Mouse (Mus musculus): ENCODE data around the gene Dnajc12. TPM values are rescaled to one million over a fixed set of nuclear protein-coding genes. Genes with fewer than 3 reads are reported as not detected.

The Dnajc12 gene
- total and polyA plus RNA-seq, 3 experiments, result 0.83 to 3.7 (median 1.5) TPM

DNA sequence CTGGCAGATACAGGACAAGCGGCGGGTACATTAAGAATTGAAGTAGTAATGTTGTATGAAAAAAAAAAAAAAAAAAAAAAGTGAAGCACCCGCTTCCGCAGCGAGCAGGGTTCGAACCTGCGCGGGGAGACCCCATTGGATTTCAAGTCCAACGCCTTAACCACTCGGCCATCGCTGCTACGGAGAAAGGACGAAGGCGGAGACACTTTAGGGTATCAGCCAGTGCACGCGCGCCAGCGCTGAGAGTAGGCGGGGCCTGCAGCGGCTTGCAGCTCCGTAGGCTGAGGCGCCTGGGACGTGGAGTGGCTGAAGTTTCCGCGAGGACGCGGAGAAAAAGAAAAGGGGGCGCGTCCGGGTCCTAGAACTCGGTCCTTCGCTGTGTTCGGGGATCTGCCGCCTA is 47.1 kb downstream of the Dnajc12 start (continued):
- TF ChIP-seq NRF1 (IDR thresholded peaks at IDR 0.05; ENCODE audit: low read depth, low read length) (peak; percentile 69), UBTF (IDR thresholded peaks at IDR 0.05; ENCODE audit: low read depth, low read length) (0 out of 2 replicates have a peak, but pooled peaks have one; percentile 23), ZC3H11A (IDR thresholded peaks at IDR 0.05; ENCODE audit: low read depth, low read length) (no peak), JUN (IDR thresholded peaks at IDR 0.05; ENCODE audit: insufficient read depth, low read depth, low read length) (no peak), POLR2A (IDR thresholded peaks at IDR 0.05; ENCODE audit: low read depth, low read length) (peak; percentile 55), USF1 (IDR thresholded peaks at IDR 0.05; ENCODE audit: low read depth, low read length) (no peak), HCFC1 (IDR thresholded peaks at IDR 0.05; ENCODE audit: low read depth, low read length) (no peak), ETS1 (conservative IDR thresholded peaks at IDR 0.05; ENCODE audit: low read depth, low read length) (0 out of 2 replicates have a peak, but pooled peaks have one; percentile 13), KAT2A (IDR thresholded peaks at IDR 0.05; ENCODE audit: insufficient replicate concordance, low read length) (peak; percentile 89)

- Histone ChIP-seq H3K4me2 (ENCODE audit: insufficient read depth, low read depth, poor library complexity, severe bottlenecking) (peak within 1 kb of the TSS; percentile 79), H3K27me3 (replicated peaks) (no peaks in the 10 kb centered on the region), H3K36me3 (replicated peaks in 1 of 2; ENCODE audit: control insufficient read depth in 1 of 2, insufficient read depth in 1 of 2, low read length in 1 of 2) (no peaks in the 10 kb centered on the region), H3K27ac (ENCODE audit: insufficient read depth, low read depth) (peak within 1 kb of the TSS; percentile 44), H3K4me3 (replicated peaks in 1 of 3; ENCODE audit: low read depth in 2 of 3, low read length in 2 of 3, poor library complexity in 1 of 3) (peak within 1 kb of the TSS; percentile 69 to 92 (median 77)), H3K9ac (ENCODE audit: insufficient read depth, low read depth) (peak within 1 kb of the TSS; percentile 92), H3K4me1 (ENCODE audit: control insufficient read depth in 1 of 2, insufficient read depth in 2 of 2) (peaks cover 0 to 14% of the 10 kb centered on the region in 2 experiments; a peak in 2 of 4 replicates), H3K9me3 (replicated peaks; ENCODE audit: low read length) (no peaks in the 10 kb centered on the region), H3K79me2 (replicated peaks; ENCODE audit: control insufficient read depth, extremely low read depth, insufficient read depth, poor library complexity, severe bottlenecking) (no peaks in the 10 kb centered on the region)
- in situ Hi-C loops (cut with MboI; ENCODE audit: low pct_ligation_motif_present, low pct_unique_long_range_greater_than_20kb, low sequenced_read_pairs), result no loop called here
- DNase-seq (ENCODE audit: extremely low read depth), result peak; percentile 95
- dilution Hi-C loops (cut with MboI; ENCODE audit: extremely low pct_ligation_motif_present, extremely low pct_unique_long_range_greater_than_20kb, low sequenced_read_pairs), result no loop called here
- TF ChIP-seq BHLHE40 (IDR thresholded peaks at IDR 0.05; ENCODE audit: low read depth, low read length), result peak; percentile 99
- TF ChIP-seq GABPA (IDR thresholded peaks at IDR 0.05; ENCODE audit: insufficient replicate concordance, low read depth, low read length), result no peak
- peak; percentile 99 for TF ChIP-seq NRF1 (IDR thresholded peaks at IDR 0.05; ENCODE audit: low read depth, low read length)
- no peak for TF ChIP-seq ZC3H11A (IDR thresholded peaks at IDR 0.05; ENCODE audit: low read depth, low read length)
- no peak for TF ChIP-seq RAD21 (IDR thresholded peaks at IDR 0.05; ENCODE audit: low read depth, low read length)
- peak; percentile 63; the same call in 1 of the 2 replicates for TF ChIP-seq MAZ (IDR thresholded peaks at IDR 0.05; ENCODE audit: low read depth, low read length)
- TF ChIP-seq CHD2 (IDR thresholded peaks at IDR 0.05; ENCODE audit: low read length), result peak; percentile 51
- TF ChIP-seq UBTF (IDR thresholded peaks at IDR 0.05; ENCODE audit: low read depth, low read length), result no peak
- peak; percentile 51; the same call in 1 of the 2 replicates for TF ChIP-seq POLR2AphosphoS2 (IDR thresholded peaks at IDR 0.05; ENCODE audit: low read depth, low read length)
- TF ChIP-seq USF2 (conservative IDR thresholded peaks at IDR 0.05; ENCODE audit: low read depth, low read length), result peak; percentile 84
- peak; percentile 96 for TF ChIP-seq E2F4 (IDR thresholded peaks at IDR 0.05; ENCODE audit: insufficient replicate concordance, low read depth, low read length)
- peak; percentile 77 for TF ChIP-seq ELF1 (IDR thresholded peaks at IDR 0.05; ENCODE audit: low read depth, low read length)
- TF ChIP-seq KAT2A (IDR thresholded peaks at IDR 0.05; ENCODE audit: insufficient replicate concordance, low read length), result peak; percentile 54
- no peak for TF ChIP-seq ZKSCAN1 (IDR thresholded peaks at IDR 0.05; ENCODE audit: borderline replicate concordance, low read depth, low read length)
- peak; percentile 96 for TF ChIP-seq MAX (IDR thresholded peaks at IDR 0.05; ENCODE audit: low read length)
- TF ChIP-seq SMC3 (IDR thresholded peaks at IDR 0.05; ENCODE audit: low read depth, low read length), result no peak
- peak; percentile 36; the same call in 1 of the 2 replicates for TF ChIP-seq MEF2A (IDR thresholded peaks at IDR 0.05; ENCODE audit: borderline replicate concordance, low read depth, low read length)
- 0 out of 2 replicates have a peak, but pooled peaks have one; percentile 5 for TF ChIP-seq MAFK (IDR thresholded peaks at IDR 0.05; ENCODE audit: insufficient replicate concordance, low read length)
- peak; percentile 70 for TF ChIP-seq TCF12 (IDR thresholded peaks at IDR 0.05; ENCODE audit: low read depth, low read length)
- peak; percentile 39; the same call in 1 of the 2 replicates for TF ChIP-seq IRF4 (IDR thresholded peaks at IDR 0.05; ENCODE audit: low read depth, low read length)
- TF ChIP-seq ZNF384 (IDR thresholded peaks at IDR 0.05; ENCODE audit: low read depth, low read length), result no peak
- peak; percentile 86; the same call in 1 of the 2 replicates for TF ChIP-seq ZMIZ1 (IDR thresholded peaks at IDR 0.05; ENCODE audit: low read depth, low read length)
- peak; percentile 65 for TF ChIP-seq HCFC1 (IDR thresholded peaks at IDR 0.05; ENCODE audit: low read depth, low read length)
- no peak for TF ChIP-seq CTCF (conservative IDR thresholded peaks at IDR 0.05 in 1 of 2, IDR thresholded peaks at IDR 0.05 in 1 of 2; ENCODE audit: low read depth in 2 of 2, low read length in 2 of 2)
- peak; percentile 86 for TF ChIP-seq NELFE (IDR thresholded peaks at IDR 0.05; ENCODE audit: low read depth, low read length)
- TF ChIP-seq ETS1 (conservative IDR thresholded peaks at IDR 0.05; ENCODE audit: low read depth, low read length), result 0 out of 2 replicates have a peak, but pooled peaks have one; percentile 2
- peak; percentile 87 for TF ChIP-seq USF1 (IDR thresholded peaks at IDR 0.05; ENCODE audit: low read depth, low read length)
- no peak for TF ChIP-seq JUN (IDR thresholded peaks at IDR 0.05; ENCODE audit: insufficient read depth, low read depth, low read length)
- 0 out of 2 replicates have a peak, but pooled peaks have one; percentile 68 for TF ChIP-seq RCOR1 (conservative IDR thresholded peaks at IDR 0.05; ENCODE audit: low read depth, low read length)
- peak; percentile 64 for TF ChIP-seq MYC (IDR thresholded peaks at IDR 0.05; ENCODE audit: low read depth, low read length)
- no peak for TF ChIP-seq EP300 (IDR thresholded peaks at IDR 0.05; ENCODE audit: low read length)
- TF ChIP-seq TBP (conservative IDR thresholded peaks at IDR 0.05; ENCODE audit: low read depth, low read length), result no peak
- TF ChIP-seq POLR2A (IDR thresholded peaks at IDR 0.05; ENCODE audit: low read depth, low read length), result peak; percentile 76
- TF ChIP-seq JUND (conservative IDR thresholded peaks at IDR 0.05; ENCODE audit: low read depth, low read length), result no peak
Observed at GRCm38 (mm10) chr10:63429785-63430305, 47.6 kb downstream of the Dnajc12 start, which contains the start of gene Ctnna3. Gene Ctnna3, plus strand, starts transcription at chr10:63430098.

Measured in CH12.LX (cell line).